Mouse (Mus musculus): ENCODE measurements around the gene Plcl1.

The Plcl1 gene

DNA sequence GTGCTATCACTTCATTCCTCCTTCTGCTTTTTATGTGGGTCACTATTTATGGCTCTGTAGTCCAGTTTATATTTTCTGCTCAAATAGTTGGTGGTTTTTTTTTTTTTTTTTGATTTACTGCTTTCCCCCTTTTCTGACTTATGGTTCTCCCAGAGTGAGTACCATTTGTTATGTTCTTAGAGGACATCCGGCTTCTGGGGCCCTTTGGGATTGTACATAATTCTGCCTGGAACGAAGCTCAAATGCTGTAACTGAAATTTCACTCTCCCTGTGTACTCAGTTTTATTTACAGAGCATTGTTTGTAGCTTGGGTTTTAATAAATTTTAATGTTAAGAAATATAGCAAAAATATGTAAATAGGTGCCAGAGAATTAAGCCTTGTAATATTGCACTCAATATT lies 200.2 kb downstream of the Plcl1 start:
- in situ Hi-C loops (cut with MseI, MboI), result no loop called here

DNA sequence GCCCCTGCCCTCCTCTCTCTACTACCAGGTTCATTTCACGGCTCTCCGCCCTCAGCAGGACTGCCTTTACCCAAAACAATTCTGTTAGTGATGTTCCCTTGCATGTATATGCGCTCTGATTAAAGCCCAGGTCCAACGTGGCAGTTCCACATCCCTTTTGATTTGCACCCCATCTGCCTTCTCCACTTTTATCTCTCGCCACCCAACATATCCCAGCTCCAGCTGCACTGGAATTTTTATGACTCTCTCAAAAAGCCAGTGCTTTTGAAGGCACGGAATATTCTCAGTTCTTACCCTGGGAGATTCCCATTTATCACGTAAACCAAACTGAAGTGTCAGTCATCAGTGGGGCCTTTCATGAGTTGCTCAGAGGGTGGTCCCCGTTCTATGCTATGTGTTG lies 200.7 kb downstream of the Plcl1 start:
- in situ Hi-C loops (cut with MseI, MboI), result no loop called here

DNA sequence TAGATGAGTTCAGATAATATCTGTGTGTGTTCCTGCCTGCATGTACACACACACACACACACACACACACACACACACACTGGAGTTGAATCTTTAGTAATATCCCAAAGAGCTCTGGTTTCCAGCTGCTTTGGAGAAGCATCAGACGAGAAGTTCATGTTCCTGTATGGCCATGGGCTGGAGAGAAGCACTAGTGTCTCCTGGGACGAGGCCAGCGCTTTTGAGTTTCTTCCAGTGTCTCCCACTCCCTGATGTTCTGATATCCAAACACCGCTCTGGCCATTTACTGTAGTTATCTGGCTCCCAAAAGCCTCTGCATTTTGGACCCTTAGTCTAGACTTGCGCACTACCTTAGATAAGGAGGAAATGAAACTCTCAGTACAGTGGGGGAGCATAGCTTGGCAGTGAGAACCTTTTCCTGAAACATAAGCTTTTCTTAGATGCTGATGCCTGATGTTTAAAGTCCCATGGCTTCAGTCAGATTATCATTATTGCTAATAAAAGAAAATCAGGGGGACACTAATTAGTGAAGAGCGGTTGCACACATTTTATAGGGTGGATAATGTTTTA lies 207.1 kb downstream of the Plcl1 start:
- in situ Hi-C loops (cut with MseI, MboI), result no loop called here

DNA sequence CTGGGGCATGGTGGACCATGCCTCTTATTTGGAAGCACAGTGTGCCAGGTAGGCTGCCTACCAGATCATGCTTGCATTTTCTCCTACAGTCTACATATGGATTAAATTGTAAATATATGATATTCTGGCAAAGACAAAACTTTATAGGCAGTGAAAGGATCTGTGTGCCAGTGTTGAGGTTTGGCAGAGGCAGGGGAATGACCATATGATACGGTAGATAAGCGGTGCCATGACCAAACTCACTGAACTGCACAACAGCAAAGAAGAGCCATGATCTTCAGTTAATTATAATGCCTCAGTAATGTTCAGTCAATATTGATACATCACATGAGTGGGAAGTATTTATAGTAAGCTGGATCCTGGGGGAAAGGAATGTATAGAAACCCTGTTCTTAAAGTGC lies 212.1 kb downstream of the Plcl1 start:
- in situ Hi-C loops (cut with MseI, MboI), result no loop called here

DNA sequence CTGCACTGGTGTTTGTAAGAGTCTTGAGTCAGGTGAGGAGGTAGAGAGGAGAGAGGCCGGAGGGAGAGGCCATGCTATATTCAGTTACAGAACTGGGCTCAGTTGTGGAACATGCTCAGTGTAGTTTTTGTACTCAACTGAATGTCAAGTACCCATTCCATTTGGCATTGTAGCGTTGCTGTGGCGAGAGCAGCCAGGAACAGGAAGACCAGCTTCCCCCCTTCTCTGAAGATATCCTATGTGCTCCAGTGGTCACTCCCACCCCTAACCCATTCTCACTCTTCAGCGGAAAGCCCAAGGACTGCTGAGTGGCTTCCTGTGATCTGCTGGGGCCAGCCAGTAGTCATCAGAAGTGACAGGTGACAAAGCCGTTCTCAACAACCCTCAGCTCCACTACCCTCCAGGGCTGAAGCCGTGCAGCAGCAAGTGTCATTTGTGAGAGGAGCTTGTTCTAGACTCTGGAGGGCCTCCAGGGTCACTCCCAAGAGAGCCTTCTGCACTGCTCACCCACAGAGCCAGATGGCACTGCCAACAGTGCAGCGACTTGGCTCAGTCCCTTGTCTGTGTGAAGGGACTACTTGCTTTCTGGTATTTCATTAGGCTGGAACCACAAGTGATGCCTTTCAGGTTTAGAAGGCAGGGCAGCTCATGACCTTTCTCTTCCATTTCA lies 213.0 kb downstream of the Plcl1 start:
- in situ Hi-C loops (cut with MseI, MboI), result no loop called here

DNA sequence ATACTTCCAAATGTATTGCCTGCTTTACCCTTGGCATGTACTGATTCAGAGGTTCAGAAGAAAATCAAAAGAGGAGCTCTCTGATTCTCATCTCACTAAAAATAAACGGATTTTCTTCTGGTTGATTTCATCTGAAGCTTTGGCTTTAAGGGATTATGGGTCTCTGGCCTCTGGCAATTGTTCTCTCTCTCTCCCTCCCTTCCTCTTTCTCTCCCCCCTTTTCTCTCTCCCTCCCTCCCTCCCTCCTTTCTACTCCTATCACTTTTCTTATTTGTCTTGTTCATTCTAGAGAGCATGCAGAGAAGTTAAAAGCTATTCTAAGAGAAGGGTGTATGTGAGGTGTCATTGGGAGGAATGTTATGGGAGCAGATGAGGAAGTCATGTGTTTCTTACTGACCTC lies 225.8 kb downstream of the Plcl1 start:
- in situ Hi-C loops (cut with MseI, MboI), result no loop called here

DNA sequence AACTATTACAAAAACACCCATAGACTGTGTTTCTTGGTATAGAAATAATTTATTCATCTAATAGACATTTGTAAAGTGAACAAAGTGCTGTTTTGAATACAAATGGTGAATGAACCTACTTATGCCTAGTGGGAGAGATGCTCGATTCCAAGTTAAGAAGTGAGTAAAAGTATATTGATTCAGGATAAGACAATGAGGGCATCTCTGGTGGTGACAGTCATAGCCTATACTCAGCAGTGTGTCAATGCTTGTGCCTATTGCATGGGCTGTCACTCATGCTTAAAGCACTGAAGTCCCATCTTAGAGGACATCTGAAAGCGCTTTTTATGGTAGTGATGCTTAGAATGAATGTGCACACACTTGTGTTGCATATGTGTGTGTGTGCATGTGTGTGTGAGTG lies 226.3 kb downstream of the Plcl1 start:
- in situ Hi-C loops (cut with MseI, MboI), result no loop called here

DNA sequence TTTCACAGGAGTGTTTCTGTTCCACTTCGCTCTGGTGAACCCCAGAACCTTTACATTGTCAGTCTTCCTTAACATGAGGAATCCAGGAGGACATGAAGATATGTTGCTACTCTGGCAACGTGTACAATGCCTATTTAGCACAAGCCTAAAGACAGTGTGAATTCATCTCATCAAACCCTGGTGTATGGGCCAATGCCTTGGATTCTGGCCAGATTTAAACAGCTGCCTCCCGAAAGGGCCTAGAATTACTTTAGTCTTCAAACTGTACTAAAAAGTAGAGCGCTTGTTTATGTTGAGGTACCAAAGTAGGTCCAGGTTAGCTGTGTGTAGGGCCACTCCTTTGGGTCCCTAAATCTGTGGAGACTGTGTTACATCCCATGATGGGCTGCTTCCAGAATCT lies 227.6 kb downstream of the Plcl1 start:
- in situ Hi-C loops (cut with MseI, MboI), result no loop called here

DNA sequence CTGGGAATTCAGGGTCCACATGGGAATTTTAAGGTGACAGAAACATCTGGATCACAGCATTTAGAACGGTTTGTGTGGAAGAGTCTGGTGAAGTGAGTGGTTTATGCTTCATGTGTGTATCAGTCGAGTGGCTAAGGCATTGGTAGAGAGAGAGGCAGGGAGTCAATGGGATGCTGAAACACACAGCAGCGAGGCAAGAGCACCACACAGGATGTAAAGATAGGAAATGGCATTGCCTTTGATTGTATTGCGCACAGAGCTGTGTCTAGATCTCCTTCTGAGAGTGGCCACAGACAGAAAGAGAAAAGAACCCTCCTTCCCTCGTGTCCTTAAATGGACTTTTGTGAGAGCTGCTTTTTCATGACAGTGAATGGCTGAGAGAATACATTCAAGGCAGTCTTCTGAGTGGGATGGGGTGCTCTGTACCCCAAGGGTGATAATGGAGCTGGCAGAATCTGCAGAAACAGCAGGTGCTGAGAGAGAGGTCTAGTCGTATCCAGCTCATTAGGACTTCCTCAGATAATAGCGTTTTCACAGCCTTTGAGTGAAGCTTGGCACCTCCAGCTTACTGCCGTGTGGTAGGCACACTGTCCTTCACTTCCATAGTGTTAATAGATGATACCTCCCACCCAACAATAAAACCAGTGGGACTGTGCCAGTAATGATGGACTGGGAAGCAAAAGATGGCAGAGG lies 253.9 kb downstream of the Plcl1 start:
- in situ Hi-C loops (cut with MseI, MboI), result no loop called here

DNA sequence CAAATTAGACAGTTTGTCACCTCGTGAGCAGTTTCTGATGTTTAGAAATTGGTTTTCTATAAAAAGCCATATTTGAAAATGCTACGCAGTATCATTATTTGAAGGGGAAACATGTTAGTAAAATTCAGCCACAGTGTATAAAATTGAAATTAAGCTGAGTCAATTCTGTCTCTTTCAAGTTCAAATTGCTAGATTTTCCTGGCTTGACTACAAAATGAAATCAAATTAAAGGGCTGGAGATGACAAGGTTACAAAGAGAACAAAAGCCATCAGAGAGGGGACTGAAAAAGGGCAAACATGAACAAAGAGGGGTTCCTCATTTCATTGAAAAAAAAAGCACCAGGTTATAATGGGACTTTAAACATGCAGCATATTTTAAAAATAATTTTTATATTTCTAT lies 255.7 kb downstream of the Plcl1 start:
- in situ Hi-C loops (cut with MseI, MboI), result no loop called here

DNA sequence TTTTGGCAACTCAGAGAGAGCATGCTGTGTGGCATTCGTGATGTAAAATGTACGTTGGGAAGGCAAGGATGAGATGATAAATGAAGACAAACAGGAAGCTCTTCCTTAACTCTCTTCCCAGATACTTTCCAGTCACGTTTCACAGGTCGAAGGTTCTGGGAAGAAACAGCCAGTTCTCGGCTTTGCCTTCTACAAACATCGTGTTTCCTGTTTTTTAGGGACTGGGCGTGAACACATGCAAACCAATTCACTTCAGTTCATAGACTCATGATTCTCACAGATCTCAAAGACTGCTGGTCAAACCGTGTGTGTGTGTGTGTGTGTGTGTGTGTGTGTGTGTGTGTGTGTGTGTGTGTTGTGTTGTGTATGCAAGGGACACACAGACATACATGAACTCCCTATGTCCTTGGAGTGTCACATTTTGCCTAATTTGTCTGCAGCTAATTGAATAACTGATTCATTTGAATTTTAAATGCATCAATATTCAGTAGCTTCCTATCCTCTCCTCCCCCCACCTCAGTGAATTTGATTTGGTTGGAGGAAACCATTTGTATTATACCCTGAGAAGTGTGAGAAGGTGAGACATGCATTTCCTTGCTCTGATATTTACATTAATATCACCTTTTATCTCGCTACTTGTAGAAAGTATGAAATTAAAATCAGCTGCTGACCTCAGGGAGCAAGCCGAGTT lies 259.6 kb downstream of the Plcl1 start:
- in situ Hi-C loops (cut with MseI, MboI), result no loop called here

DNA sequence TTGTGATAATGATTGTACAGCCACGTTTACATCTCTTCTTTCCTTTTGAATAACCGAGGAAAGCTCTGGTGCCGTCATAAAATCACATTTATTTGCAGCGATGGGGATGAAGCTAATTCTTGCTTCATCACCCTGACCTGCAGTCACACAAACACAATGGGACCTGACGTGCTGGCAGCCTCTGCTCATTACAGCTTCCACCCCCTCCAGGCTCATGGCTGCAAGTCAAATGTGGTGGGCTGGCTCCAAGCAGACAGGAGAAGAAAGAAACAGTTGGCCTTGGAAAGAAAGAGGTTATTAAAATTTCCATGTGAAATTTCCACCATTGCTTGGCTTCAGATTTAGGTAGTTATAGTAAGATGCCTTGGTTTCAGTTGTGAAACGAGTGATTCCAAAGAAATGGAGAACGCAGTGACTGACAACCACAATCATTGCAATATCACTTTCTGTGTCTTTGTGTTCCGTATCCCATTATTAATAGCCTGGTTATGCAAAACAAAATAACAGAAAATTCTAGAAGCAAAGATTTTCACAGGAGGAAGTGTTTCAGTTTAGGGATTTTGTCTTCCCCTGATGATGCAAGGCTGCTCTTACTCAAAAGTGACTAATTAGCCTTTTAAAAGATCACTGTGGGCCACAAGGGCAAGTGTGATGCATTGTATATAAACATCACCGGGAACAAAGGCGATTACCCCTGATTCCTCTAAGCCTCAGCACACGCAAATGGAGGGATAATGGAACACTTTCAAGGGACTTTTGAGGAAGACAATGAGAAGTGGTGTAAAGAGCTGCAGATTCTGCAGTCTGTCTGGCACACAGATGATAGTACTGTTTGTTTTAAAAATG lies 260.3 kb downstream of the Plcl1 start:
- in situ Hi-C loops (cut with MseI, MboI), result no loop called here

DNA sequence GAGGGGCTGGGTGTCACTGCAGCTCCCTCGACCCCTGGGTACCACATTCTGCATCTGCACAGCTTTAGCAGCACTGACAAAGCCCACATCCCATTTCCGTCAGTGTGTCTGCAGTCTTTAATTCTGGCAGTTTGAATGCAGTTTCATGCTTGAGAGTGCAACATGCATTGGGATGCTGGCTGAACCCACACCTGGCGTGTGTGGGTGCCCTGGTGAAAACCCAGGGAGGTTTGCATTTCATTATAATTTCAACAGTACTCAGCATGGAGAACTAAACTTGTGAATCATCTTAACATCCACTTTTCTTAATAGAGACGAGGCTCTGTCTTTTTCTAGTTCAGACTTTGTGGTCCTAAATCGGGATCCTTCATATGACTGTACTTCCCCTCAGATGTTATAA lies 261.1 kb downstream of the Plcl1 start:
- in situ Hi-C loops (cut with MseI, MboI), result no loop called here

DNA sequence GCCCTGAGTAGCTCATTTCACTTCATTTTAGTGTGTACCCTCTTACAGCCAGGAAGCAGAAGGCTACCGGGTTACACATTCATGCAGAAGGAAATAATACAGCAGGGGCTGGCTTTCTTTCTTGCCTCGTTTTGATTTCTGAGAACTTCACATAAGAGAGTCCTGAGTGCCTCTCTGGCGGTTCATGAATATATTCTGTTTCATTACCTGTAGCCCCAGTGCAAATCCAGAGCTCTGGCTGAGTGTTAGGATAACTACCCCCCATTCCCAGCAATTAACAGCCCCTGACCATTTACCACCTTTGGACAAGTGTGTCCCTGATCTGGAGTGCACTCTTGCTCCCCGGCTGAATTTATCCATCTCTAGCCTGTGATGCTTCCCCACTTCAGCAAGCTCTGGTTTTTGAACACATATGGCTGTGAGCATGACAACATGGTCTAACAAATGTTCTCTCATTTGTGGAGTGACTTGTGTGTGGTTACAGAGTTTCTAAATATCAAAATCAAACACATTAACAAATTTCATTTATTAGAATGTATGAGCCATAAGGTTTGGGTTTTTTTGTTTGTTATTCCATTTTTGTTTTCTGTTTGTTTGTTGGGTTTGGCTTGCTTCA lies 263.0 kb downstream of the Plcl1 start:
- in situ Hi-C loops (cut with MseI, MboI), result no loop called here

DNA sequence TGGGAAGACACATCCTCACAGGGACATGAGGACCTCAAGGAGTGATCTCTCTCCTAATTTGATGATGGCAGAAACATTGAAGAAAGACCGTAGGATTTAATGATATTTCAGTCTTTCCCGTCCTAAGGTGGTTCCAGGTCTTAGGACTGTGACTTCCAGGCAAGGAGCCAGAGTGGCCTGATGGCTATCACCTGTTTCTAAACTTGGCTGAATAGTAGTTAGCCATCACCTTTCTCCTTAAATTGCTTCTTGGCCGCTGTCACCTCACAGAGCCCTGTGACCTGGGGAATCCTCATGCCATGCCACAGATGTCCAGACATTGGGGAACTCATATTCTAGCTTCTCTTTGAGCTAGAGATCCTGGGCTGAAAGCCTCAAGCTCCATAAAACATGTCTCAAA lies 277.0 kb downstream of the Plcl1 start:
- in situ Hi-C loops (cut with MseI, MboI), result no loop called here

DNA sequence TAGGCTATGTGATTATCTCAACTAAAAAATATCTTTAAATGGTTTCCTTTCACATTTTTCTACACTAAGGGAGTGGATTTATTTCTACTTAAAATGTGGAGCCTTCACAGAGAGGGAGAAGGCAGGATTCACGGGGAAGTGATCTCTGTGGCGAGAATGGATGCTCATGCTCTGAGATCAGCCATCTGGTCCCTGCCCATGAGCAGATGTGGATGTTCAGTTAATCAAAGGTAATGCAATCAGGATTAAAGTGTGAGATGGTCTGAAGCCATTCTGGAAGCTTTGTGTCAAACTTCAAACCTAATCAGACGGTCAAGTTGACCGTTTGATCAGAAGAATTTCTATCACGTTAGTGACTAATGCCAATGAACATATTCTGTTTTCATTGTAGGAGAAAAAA lies 280.5 kb downstream of the Plcl1 start:
- in situ Hi-C loops (cut with MseI, MboI), result no loop called here

DNA sequence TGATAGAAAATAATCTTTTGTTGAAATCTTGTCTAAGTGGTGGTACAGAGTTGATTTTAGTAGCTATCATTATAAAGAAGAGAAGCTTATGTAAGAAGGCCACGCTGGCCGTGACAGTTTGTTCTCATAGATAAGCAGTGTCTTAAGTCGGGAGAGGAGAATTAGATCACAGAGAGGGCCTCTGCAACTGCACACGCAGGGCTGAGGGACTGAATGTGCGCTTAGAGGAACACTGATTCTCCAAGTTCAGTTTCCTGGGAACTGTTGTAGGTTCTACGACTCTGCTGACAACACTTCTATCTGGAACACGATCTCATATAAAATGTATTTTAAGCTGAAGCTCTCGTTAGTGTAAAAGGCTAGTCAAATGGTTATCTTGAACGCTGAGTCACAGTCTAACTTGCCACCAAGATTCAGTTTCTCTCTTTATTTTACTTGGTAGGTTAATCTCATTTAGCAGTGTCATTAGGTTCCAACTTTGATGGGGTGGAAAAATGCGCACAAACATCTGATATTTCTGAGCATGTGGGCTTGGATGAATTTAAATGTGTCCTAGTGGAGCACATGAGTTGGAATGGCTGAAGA lies 288.0 kb downstream of the Plcl1 start:
- in situ Hi-C loops (cut with MseI, MboI), result no loop called here

DNA sequence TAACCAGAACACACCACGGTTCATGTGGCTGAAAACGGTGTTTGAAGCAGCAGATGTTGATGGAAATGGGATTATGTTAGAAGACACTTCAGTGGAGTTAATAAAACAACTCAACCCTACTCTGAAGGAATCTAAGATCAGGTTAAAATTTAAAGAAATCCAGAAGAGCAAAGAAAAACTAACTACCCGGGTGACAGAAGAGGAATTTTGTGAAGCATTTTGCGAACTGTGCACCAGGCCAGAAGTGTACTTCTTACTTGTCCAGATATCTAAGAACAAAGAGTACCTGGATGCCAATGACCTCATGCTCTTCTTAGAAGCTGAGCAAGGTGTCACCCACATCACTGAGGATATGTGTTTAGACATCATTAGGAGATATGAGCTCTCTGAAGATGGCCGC lies 290.5 kb downstream of the Plcl1 start:
- in situ Hi-C loops (cut with MseI, MboI), result no loop called here

DNA sequence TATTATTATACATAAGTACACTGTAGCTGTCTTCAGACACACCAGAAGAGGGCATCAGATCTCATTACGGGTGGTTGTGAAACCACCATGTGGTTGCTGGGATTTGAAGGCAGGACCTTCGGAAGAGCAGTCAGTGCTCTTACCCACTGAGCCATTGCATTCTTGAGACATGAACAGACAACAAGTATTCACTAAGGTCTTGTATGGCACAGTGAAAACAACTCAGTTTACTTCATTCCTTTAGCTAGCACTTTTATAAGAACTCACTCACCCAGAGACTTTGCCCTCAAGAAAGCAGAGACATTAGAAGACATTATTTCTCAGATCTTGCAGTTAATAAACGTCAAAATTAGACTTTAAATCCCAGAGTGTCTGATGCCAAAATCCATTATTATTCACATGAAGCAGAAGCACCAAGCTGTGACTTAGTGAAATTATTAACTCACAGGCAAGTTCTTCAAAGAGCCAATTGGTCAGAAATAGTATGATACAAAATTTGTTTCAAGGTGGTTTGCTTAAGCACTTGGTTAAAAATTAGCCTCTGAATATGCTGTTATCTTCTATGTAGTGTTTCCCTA lies 293.8 kb downstream of the Plcl1 start:
- in situ Hi-C loops (cut with MseI, MboI), result no loop called here

DNA sequence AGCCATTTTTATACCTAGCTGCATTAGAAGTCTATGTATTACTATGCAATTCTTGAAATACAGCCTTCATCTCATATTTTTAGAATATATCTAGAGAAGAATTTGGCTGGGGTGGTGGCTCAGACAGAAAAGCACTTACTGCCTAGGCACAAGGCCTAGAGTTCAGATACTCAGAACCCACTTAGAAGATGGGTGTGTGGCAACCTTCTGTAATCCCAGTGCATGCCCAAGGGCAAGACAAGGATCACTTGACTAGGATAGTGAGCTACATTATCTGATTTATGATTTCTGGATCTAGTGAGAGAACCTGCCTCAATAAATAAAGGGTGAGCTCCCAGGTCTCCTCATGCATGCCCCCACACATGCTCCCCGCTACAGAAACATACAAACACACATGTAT lies 294.3 kb downstream of the Plcl1 start:
- in situ Hi-C loops (cut with MseI, MboI), result no loop called here

DNA sequence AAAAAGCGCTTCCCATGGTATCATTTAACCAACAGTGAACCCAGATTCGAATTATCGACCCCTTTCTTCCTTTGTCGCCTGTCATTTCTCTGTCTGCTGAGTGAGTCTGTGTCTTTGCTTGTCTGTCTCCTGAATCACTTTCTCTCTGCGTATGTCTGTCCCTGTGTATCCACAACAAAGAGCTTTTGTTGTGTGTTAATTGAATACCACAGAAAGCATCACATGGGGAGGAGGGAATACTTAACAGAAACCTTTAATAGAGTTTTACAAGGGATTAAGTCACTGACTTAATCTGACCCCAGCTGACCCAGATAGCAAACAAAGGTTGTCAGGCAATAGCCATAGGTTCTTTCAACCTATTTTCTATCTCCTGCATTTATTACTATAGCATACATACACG lies 295.0 kb downstream of the Plcl1 start:
- in situ Hi-C loops (cut with MseI, MboI), result no loop called here
